Mouse (Mus musculus) liver, embryonic 14.5 days (tissue): ENCODE results near the gene Agap1.

Experiments used
- CTCF ChIP-seq: IDR thresholded peaks from 2 replicates; pipeline ENCODE4 v1.5.1; 2016; ENCODE audit warnings: antibody characterized with exemption, low read depth, control low read depth
- EP300 ChIP-seq: IDR thresholded peaks from 2 replicates; pipeline ENCODE4 v1.6.1; 2016; ENCODE audit warnings: antibody characterized with exemption, low read depth

GRCm38 (mm10) chr1:89922282-89922681, 467.7 kb downstream of the Agap1 start:
- TF ChIP-seq EP300 (no peak), CTCF (no peak)
